Mouse (Mus musculus): ENCODE results near the gene Prap1. TPM values are rescaled to one million over a fixed set of nuclear protein-coding genes. Genes with fewer than 3 reads are reported as not detected.
"Not testable (repeated sequence)": the region's sequence is repeated elsewhere in the genome, so short reads cannot be mapped to it uniquely, and the experiment has no call there.

The Prap1 gene
- polyA plus RNA-seq, 1 experiment = not detected

GRCm38 (mm10) chr7:140124382-140124781 lies 31.2 kb downstream of the Prap1 start:
- WGBS = 91% methylated on average over 1 of the region's 1 CpGs
- no peak for TF ChIP-seq CTCF (IDR thresholded peaks at IDR 0.05; ENCODE audit: insufficient read depth, low read depth, low read length)
- no peak for TF ChIP-seq POLR2A (IDR thresholded peaks at IDR 0.05; ENCODE audit: insufficient read depth, low read depth, low read length)
- Histone ChIP-seq H3K4me3 (ENCODE audit: insufficient read depth, low read depth, low read length) (no peak overlapping the region), H3K27ac (ENCODE audit: insufficient read depth, low read depth, low read length) (no peak overlapping the region), H3K4me1 (ENCODE audit: control insufficient read depth, insufficient read depth, low read length) (0 out of 2 replicates have a peak, but pooled peaks cover 5% of the 10 kb centered on the region)

DNA sequence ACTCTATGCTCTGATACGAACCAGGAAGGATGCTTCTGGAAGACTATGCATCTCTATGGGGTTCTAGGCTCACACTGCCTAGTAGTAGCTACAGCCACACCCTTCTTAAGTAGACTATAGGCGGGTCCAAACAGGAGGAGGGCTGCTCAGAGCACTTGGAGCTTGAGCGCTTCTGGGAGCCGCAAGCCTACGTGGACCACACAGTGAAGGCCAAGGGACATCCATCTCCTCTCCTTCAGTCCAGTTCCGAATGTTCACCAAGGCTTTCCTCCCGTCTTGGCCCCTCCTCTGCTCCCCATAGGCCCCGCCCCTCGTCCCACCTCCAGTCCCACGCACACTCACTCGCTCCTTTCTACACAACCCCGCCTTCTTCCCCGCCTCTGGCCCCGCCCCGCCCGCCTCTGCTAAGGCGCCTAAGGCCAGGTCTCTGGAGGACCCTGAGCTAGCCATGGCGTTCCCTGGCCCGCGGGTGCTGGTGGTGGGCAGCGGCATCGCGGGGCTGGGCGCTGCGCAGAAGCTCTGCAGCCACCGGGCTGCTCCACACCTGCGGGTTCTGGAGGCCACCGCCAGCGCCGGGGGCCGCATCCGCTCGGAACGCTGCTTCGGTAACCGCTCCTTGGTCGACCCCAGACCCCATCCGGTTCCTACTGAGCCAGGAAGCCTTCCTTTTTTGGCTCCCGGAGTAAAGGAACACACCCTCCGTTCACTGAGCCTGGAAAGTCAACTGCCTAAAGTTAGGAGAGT lies 32.3 kb downstream of the Prap1 start:
- TF ChIP-seq CTCF (IDR thresholded peaks at IDR 0.05; ENCODE audit: insufficient read depth, low read depth, low read length) (no peak), POLR2A (IDR thresholded peaks at IDR 0.05; ENCODE audit: insufficient read depth, low read depth, low read length) (no peak)
- 0 out of 2 replicates have a peak, but pooled peaks cover 5% of the 10 kb centered on the region for H3K4me1 ChIP-seq (ENCODE audit: control insufficient read depth, insufficient read depth, low read length)
- H3K4me3 ChIP-seq (ENCODE audit: insufficient read depth, low read depth, low read length) = peak overlapping the region; percentile 62
- WGBS = 1% methylated on average over 40 of the region's 40 CpGs
- no peak overlapping the region for H3K27ac ChIP-seq (ENCODE audit: insufficient read depth, low read depth, low read length)

GRCm38 (mm10) chr7:140126022-140126350 lies 32.8 kb downstream of the Prap1 start:
- TF ChIP-seq CTCF (IDR thresholded peaks at IDR 0.05; ENCODE audit: insufficient read depth, low read depth, low read length) (no peak), POLR2A (IDR thresholded peaks at IDR 0.05; ENCODE audit: insufficient read depth, low read depth, low read length) (no peak)
- peak overlapping the region; percentile 62 for H3K4me3 ChIP-seq (ENCODE audit: insufficient read depth, low read depth, low read length)
- 8% methylated on average over 5 of the region's 5 CpGs for WGBS
- H3K27ac ChIP-seq (ENCODE audit: insufficient read depth, low read depth, low read length) = no peak overlapping the region
- H3K4me1 ChIP-seq (ENCODE audit: control insufficient read depth, insufficient read depth, low read length) = 0 out of 2 replicates have a peak, but pooled peaks cover 5% of the 10 kb centered on the region

DNA sequence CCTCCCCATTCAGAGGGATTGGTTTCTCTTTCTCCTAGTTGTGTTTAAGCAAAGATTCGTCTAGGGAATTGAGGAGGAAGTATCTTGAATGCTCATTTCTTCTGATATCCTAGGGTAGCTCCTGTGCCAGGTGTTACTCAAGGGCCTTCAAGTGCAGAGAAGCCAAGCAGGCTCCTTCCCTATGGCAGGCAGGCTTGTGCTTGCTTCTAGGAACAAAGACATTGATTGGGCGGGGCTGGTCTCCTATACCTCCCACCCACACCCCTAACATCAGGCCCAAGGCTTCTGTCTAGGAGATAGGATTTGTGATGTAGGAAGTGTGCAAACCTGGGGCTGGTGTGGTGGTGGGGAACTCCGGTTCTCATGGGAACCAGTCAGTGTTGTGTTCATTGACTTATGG lies 33.7 kb downstream of the Prap1 start:
- H3K4me1 ChIP-seq (ENCODE audit: control insufficient read depth, insufficient read depth, low read length) = 0 out of 2 replicates have a peak, but pooled peaks cover 5% of the 10 kb centered on the region
- no peak overlapping the region for H3K4me3 ChIP-seq (ENCODE audit: insufficient read depth, low read depth, low read length)
- 91% methylated on average over 3 of the region's 3 CpGs for WGBS
- no peak overlapping the region for H3K27ac ChIP-seq (ENCODE audit: insufficient read depth, low read depth, low read length)
- no peak for TF ChIP-seq CTCF (IDR thresholded peaks at IDR 0.05; ENCODE audit: insufficient read depth, low read depth, low read length)
- no peak for TF ChIP-seq POLR2A (IDR thresholded peaks at IDR 0.05; ENCODE audit: insufficient read depth, low read depth, low read length)

DNA sequence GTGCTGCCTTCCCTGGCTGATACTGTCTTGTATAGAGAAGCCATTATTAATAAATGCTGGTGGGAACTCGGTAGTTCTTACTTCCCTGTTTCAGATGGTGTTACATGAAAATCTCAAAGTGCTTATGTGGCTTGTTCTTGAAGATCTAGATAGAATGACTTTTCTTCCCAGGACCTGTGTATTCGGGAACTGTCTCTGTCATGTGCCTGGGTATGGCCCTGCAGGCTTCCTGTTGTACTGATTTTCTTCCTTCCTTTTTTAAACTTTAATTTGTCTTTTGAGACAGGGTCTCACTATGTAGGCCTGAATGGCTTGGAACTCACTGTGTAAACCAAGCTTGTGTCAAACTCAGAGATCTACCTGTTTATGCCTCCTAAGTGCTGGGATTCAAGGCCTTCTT lies 34.7 kb downstream of the Prap1 start:
- TF ChIP-seq POLR2A (IDR thresholded peaks at IDR 0.05; ENCODE audit: insufficient read depth, low read depth, low read length) (no peak), CTCF (IDR thresholded peaks at IDR 0.05; ENCODE audit: insufficient read depth, low read depth, low read length) (no peak)
- 83% methylated on average over 2 of the region's 2 CpGs for WGBS
- Histone ChIP-seq H3K4me1 (ENCODE audit: control insufficient read depth, insufficient read depth, low read length) (0 out of 2 replicates have a peak, but pooled peaks cover 5% of the 10 kb centered on the region), H3K4me3 (ENCODE audit: insufficient read depth, low read depth, low read length) (no peak overlapping the region), H3K27ac (ENCODE audit: insufficient read depth, low read depth, low read length) (no peak overlapping the region)

DNA sequence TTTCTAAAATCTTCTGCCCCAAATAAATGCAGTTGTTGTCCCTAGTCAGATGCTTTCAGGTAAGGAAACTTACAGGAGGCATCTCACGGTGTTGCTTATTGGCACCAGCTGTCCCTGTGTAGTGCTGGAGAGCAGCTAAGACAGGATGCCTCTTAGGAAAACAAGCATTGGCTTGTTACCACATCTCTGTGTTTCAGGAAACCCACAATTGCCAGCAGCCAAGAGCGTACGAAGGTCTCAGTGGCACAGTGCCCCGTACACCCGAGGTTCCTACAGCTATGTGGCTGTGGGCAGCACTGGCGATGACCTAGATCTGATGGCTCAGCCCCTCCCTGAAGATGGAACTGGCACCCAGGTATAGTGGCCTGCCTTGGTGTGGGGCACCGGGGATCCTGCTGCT lies 39.0 kb downstream of the Prap1 start:
- not testable (repeated sequence) for H3K4me3 ChIP-seq (ENCODE audit: insufficient read depth, low read depth, low read length); H3K4me1 ChIP-seq (ENCODE audit: control insufficient read depth, insufficient read depth, low read length); H3K27ac ChIP-seq (ENCODE audit: insufficient read depth, low read depth, low read length)
- 88% methylated on average over 7 of the region's 7 CpGs for WGBS

- H3K4me1 ChIP-seq (ENCODE audit: control insufficient read depth, insufficient read depth, low read length); H3K27ac ChIP-seq (ENCODE audit: insufficient read depth, low read depth, low read length); H3K4me3 ChIP-seq (ENCODE audit: insufficient read depth, low read depth, low read length): not testable (repeated sequence)
- 85% methylated on average over 7 of the region's 7 CpGs for WGBS
Measured at GRCm38 (mm10) chr7:140134033-140134432, 40.8 kb downstream of the Prap1 start.

DNA sequence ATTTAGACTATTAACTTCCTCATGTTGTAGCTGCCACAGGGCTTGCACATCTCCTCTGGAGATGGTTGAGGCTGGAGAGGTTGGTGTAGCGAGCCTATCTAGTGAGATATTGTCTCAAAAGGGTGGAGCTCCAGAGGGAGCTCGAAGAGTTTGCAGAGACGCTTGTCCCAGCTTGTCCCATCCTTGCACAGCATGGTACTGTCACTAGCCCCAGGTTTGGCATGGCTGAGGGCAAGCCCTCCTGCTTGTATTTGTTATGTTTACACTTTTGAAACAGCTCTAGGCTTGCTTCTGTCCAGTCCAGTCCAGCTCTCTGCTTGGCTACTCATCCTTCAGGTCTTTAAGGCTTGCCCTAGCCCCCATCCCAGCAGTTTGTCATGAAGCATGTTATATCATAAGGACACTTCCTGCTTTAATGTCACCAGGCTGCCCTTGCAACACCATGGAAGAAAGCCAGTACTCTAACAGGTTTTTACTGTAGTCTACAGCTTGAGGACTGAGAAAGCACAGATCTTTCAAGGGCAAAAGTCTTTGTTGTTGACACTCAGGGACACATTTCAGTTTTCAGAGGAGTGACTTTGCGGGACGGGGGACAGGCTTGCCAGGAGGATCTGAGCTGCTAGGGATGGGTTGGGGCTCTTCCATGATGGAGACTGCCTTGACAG lies 42.0 kb downstream of the Prap1 start:
- TF ChIP-seq POLR2A (IDR thresholded peaks at IDR 0.05; ENCODE audit: insufficient read depth, low read depth, low read length) (no peak), CTCF (IDR thresholded peaks at IDR 0.05; ENCODE audit: insufficient read depth, low read depth, low read length) (no peak)
- H3K4me1 ChIP-seq (ENCODE audit: control insufficient read depth, insufficient read depth, low read length) = no peaks in the 10 kb centered on the region
- no peak overlapping the region for H3K27ac ChIP-seq (ENCODE audit: insufficient read depth, low read depth, low read length)
- 87% methylated on average over 5 of the region's 5 CpGs for WGBS
- no peak overlapping the region for H3K4me3 ChIP-seq (ENCODE audit: insufficient read depth, low read depth, low read length)

- peak; percentile 74 for TF ChIP-seq POLR2A (IDR thresholded peaks at IDR 0.05; ENCODE audit: insufficient read depth, low read depth, low read length)
- no peak for TF ChIP-seq CTCF (IDR thresholded peaks at IDR 0.05; ENCODE audit: insufficient read depth, low read depth, low read length)
- Histone ChIP-seq H3K4me1 (ENCODE audit: control insufficient read depth, insufficient read depth, low read length) (no peaks in the 10 kb centered on the region), H3K27ac (ENCODE audit: insufficient read depth, low read depth, low read length) (peak within 1 kb of the TSS; percentile 85), H3K4me3 (ENCODE audit: insufficient read depth, low read depth, low read length) (peak within 1 kb of the TSS; percentile 98)
- 2% methylated on average over 39 of the region's 39 CpGs for WGBS
Measured at GRCm38 (mm10) chr7:140137135-140138020, 44.2 kb downstream of the Prap1 start, which contains the start of gene Mtg1. Gene Mtg1, plus strand, starts transcription at chr7:140137564.

Measured in olfactory bulb, adult 2 months (tissue).